Mouse (Mus musculus) neural tube, embryonic 10.5 days (tissue): ENCODE results near the gene Kcnb1.

Experiments used
- DNase-seq: peaks from one replicate; pipeline ENCODE4 v3.0.0-alpha.2; 2017; ENCODE audit warnings: low spot score; ENCODE audit errors: extremely low spot score

The Kcnb1 gene

GRCm38 (mm10) chr2:167190076-167190399 is at the start of gene Kcnb1:
TSS of gene Kcnb1 (minus strand) at chr2:167190155.
- peak; percentile 75 for DNase-seq

GRCm38 (mm10) chr2:167239262-167239661 is 49.3 kb upstream of the Kcnb1 start:
- DNase-seq, result peak; percentile 40

DNA sequence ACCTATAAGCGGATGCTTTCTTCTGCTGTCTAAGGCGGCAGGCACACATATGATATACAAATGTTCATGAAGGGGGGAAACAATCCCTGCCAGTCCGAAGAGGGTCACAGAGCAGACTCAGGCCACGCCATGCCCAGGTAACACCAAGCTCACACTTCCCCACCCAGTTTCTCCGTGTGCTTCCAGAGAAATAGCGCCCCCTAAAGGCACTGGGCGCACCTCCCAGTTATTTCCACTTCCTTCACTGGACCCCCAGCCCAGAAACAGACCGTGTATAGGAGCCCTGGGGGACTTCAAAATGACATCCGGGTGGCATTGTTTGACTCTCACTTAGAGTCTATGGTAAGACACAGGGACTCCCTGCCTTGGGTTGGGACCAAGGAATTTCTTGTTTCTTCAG is 47.3 kb upstream of the Kcnb1 start:
- no peak for DNase-seq

- DNase-seq, result no peak
Measured at GRCm38 (mm10) chr2:167236174-167236573, 46.2 kb upstream of the Kcnb1 start.

DNA sequence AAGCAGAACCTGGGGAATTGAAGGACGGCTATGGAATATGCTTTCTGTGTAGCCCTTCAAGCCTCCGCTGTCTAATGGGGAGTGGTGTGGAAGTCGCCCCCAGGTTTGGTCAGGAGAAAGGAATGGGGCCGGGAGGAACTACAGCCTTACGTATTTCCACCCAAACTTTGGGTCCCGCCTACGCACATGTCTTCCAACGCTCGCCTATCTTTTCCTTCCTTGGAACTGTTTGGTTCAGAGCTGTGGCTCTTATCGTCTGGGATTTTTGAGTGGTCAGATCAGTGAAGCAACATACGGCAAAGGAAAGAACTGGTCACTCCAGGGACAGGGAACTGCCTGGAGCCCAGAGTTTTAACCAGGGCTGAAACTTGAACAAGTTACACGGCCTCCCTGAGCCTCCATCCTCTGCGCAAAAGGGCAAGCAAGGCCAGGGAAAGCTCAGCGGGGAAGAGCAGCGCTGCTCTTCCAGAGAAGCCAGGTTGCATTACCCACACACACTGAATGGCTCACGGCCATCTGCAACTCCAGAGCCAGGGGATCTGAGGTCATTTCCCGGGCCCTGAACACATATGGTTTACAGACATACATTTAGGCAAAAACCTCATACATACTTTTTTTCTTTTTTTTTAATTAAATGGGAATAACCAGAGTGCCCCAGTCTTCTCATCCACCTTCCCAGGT is 45.5 kb upstream of the Kcnb1 start:
- DNase-seq, result no peak

DNA sequence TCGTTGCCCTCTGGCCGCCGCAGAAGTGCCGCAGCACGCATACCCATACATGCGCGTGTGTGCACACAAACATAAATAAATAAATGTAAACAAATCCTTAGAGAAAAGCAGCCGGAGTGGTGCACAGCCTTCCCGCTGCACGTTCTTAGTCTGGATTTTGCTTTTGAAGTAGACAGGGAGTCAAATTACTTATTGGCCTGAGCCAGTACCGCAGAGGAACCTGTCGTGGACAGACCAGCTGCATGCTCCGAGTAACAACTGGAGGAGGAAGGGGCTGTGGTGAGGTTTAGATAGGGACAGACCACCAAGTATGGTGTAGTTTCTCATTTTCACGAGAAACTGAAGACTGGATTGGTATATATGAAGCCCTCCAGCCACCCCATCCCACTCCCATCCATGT is 43.8 kb upstream of the Kcnb1 start:
- DNase-seq, result no peak

DNA sequence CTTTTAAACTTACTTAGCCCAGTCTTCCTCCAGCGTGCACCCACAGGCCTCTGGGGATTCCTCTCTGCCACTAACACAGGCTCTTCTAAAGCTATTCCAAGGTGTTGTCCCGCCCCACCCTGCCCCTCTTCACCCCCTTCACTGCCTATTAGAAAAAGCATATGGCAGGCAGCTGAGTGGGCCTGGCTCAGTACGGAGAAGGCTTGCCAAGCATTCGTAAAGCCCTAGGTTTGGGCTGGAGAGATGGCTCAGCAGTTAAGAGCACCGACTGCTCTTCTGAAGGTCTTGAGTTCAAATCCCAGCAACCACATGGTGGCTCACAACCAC is 43.0 kb upstream of the Kcnb1 start:
- no peak for DNase-seq

DNA sequence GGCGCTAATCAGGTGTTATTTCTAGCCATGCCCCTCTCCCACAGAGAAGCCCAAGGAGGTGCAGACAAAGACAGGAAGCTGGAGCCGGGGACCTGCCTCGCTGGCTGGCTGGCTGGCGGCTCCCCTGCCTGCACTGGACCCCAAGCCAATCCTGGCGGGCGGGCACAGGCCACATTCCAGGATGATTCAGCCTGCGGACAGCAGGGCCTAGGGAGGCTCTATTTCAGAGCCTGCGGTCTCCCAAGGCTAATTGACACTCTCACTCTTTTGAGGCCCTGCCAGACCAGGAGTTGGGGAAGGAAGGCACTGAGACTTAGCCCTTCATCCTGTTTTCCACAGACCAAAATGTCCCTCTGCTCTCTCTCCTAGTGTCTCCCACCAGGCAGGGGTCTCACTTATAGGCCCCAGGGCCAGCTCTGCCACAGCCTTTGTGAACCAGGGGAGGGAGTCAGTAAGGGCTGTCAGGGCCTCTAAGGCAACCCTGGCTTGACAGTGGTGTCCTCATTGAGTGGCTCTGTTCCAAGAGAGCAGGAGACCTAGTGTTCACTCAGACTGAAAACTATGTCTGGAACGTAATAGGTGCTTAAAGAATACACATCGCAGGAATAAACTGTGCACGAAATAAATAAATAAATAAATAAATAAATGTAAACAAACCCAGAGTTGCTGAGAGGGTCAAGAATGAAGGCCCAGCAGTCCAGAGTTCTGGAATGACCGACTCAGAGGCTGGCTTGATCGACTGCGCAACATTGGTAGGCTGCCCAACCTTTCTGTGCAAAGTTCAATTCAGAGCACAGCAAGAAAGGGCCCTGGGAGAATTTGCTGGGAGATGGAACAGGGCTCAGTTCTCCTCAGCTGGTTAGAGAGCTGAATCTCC is 42.4 kb upstream of the Kcnb1 start:
- no peak for DNase-seq

DNA sequence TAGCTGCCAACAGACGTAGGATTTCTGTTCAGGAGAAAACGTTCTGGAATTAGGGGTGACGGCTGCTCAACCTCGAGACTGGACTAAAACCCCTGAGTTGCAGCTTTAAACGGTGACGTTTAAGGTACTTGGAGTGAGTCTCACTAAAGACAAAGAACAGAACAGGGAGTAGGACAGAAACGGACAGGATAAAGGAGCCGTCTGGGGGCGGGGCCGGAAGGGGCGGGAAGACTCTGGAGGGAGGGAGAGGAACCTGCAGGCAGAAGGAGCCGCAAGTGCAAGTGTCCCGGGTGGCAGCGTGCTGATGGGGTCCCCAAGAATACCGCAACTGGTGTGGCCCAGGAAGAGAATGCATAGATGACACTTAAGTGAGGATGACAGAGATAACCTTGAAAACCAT is 40.6 kb upstream of the Kcnb1 start:
- peak; percentile 49 for DNase-seq

GRCm38 (mm10) chr2:167224937-167225336 is 35.0 kb upstream of the Kcnb1 start:
- DNase-seq, result no peak

DNA sequence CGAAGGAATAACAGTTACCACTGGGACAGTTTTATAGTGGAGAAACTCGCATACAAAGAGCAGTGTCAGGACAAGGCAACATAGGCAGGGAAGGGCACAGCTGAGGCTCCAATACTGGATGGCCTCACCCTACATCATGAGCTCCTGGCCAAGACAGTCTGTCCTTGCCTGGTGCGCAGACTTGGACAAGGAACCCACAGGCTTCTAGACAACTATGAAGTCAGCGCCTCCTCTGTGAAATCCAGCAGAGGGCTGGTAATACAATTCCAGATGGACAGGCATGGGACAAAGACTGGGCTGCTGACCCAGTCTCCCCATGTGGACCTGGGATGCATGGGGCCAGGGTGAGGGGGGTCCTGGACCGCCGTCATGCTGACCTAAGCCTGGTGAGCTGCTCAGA is 34.2 kb upstream of the Kcnb1 start:
- no peak for DNase-seq

- DNase-seq, result peak; percentile 71
Measured at GRCm38 (mm10) chr2:167222152-167222551, 32.2 kb upstream of the Kcnb1 start.

DNA sequence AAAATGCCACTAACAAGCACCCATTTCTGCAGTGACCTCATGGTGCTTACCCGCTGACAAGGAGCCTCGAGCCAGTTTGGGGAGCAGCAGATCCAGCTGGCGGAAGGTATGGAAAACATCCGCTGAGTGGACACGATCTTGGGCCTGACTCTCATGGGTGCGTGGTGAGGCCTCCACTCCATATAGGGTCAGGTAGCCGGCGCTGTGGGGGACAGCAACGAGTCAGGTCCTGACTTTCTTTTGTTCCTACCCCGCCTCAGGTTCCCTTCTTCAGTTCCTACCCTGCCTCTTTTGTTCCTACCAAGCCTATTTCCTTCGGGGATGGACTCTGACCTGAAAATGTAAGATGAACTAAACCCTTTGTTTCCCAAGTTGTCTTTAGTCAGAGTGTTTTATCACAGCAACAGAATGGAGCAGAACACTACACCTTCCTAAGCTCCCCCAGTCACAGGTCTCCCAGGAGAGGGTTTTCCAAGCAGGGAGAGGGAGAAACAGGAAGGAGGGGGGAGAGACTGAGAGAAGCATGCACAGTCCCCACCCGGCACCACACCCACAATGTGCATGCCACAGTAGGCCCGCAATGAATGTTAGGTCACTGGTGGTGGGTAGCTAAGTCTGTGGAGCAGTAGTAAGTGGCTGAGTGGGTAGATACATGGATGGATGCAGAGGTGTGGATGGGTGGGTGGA is 31.3 kb upstream of the Kcnb1 start:
- DNase-seq, result no peak

GRCm38 (mm10) chr2:167220736-167221135 is 30.8 kb upstream of the Kcnb1 start:
- no peak for DNase-seq

DNA sequence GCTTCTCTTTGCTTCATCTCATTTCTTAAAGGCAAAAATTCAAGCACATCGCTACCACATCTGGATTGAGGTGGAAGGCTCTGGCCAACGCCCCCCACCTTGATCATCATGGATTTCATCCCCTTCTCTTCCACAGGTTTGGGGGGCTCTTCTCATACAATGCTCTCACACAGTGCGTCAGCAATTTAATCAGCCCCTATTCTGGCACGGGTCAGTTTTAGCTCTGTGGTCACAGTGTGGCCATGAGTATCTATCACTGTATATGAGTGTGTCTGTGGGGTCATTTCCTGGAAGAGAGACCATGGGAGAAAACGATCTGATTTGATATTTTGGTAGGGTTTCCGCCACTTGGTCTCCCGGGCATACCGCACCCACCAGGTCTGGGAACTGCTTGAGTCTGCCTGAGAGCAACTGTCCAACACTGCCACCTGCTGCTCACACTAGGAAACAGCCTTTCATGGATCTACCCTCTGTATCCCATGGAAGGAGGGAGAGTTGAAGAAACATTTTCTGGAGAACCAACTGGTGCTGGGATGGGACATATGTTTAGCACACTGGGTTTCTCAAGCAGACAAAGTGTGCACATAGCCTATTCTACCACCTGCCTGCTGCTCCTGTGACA is 29.3 kb upstream of the Kcnb1 start:
- peak; percentile 74 for DNase-seq

- DNase-seq, result no peak
Measured at GRCm38 (mm10) chr2:167213666-167214065, 23.7 kb upstream of the Kcnb1 start.

DNA sequence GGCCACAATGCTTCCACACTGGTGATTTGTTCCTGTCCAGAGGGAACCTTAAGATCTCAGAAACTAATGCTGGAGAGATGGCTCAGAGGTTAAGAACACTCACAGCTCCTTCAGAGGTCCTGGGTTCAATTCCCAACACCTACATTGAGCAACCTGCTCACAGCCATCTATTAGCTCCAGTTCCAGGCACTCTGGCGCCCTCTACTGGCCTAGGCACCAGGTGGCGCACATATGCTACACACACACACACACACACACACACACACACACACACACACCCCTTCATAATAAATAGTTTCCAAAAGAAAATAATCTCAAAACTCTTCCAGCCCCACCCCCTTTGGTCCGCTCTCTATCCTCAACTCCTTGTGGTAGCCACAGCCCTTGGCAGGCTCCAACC is 23.1 kb upstream of the Kcnb1 start:
- no peak for DNase-seq

DNA sequence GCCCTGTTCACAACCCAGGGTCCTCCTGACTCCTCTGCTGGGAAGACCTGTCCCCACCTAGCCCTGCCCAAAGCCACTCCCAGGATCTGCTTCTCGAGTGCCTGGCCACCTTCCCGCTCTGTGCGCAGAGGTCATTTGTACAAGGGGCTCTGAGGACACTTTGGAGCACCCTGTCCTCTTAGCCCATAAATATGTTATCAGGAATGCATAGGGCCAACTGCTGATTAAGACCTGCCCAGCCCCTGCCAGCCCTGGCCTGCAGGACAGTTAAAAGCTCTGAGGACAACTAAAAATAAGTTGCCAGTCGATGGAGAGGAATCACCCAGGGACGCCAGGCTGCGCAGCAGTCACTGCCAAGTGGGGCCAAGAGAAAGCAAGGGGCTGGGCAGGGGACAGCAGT is 22.6 kb upstream of the Kcnb1 start:
- no peak for DNase-seq

DNA sequence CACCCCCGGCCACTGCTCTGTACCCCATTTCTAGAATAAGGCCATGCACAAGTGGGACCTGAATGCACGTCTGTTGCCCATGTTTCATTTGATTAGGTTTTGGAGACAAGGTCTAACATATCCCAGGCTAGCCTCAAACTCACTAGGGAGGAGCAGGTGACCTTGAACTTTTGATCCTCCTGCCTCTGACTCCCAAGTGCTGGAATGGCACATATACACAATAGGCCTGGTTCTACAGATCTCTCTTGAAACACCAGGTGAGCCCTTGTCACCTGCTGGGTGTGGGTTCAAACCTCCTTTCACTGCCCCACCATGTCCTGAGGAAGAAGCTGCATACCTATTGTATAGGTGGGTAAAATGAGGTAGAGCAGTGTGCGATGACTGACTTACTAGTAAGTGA is 22.1 kb upstream of the Kcnb1 start:
- no peak for DNase-seq

- no peak for DNase-seq
Measured at GRCm38 (mm10) chr2:167209900-167210299, 19.9 kb upstream of the Kcnb1 start.

GRCm38 (mm10) chr2:167208984-167209383 is 19.0 kb upstream of the Kcnb1 start:
- DNase-seq, result no peak
